Mouse (Mus musculus) skeletal muscle tissue, adult 2 months (tissue): ENCODE measurements at regions not wholly inside any gene's neighbourhood (a gene's known extent, or its start where the extent isn't known, plus 50 kb on each side); places are given as distances from the start of the nearest gene placed in this dataset.

Source experiments
- DNase-seq: peaks from one replicate; pipeline ENCODE4 v3.0.0-alpha.2; 2012; ENCODE audit warnings: low read depth, low spot score

DNA sequence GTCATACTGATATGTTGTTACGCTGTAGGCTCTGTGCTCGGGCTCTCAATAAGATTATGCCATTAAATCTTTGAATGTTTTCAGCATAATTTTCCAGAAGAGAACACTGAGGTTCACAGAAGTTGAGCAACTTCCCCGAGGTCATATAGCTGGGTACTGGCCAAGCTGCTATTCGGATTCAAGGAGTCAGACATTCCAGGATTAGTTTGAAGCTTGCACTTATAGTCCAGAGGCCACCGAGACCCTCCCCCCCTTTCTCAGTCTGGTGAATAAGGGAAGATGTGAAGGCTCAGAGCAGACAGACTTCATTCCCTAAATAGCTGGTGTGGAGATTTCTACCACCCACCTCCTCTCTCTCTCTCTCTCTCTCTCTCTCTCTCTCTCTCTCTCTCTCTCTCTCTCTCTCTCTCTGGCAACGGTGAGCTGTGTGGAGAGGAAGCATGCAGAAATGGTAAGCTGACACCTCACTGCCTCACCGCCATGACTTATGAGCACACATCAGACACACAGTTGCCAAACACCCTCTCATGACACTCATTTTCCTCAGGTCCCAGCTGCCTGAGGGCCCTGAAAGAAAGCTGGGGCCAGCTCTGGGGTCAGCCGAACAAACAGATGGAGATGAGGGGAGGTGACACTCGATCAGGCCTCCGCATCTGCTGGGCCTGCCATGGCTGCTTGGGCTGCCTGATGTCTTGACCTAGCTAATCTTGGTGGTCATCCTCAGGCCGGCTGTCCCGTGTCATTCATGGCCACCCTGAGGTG, 107.0 kb upstream of the Pdzrn3 start:
- DNase-seq: no peak

DNA sequence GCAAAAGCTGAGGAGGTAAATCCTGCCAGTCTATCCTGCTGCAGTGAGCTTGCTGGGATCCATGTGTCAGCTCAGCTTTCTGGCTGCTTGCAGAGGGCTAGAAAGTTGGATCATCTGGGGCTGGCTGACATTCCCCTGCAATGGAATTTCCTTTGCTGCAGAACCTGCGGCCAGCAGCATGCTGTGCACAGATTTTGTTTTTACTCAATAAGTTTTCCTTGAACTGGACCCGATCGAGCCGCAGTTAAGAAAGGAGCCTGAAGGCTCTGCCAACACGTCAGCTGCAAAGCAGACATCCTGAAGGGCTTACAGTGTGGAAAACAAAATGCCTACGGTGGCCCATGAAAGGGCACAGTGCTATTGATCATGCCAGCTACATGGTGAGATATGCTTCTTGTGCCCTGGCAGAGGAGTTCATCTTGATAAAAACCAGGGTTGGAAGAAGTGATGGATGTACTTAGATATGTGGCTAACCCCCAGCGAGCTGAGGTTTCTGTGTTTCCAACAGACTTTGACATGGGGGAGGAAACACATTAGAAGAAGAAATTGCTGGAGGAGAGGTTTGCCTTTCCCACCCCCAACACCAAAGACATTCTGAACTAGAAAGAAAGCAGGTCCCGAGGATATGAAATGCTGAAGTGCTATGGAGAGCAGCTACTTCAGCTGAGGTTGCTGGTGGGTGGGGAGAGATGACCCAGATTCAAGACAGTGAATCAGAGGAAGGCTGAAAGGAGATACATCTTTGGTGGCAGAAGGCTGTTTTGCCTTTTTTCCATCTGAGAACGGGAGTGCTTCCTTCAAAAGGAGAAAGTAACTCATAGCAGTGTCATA, 105.2 kb upstream of the Pdzrn3 start:
- peak; percentile 48 for DNase-seq

DNA sequence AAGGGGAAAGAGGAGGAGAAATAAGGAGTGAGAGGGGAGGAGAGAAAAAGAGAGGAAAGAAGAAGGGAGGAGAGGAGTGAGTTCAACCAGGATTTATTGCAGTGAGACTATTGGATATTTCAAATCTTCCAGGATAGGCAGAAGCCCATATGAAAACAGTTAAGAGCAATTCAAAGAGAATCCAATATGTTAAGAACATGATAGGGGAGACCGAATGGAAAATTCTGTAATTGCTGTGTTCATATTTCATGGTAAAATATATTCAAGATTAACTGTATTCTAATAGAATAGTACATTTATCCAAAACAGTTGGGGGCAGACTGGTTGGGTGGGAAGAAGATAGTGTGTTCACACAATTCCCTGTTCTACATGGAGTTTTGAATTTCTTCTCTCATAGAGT, 96.3 kb upstream of the Pdzrn3 start:
- no peak for DNase-seq

GRCm38 (mm10) chr6:101473257-101473925, 95.7 kb upstream of the Pdzrn3 start:
- DNase-seq: peak; percentile 60

DNA sequence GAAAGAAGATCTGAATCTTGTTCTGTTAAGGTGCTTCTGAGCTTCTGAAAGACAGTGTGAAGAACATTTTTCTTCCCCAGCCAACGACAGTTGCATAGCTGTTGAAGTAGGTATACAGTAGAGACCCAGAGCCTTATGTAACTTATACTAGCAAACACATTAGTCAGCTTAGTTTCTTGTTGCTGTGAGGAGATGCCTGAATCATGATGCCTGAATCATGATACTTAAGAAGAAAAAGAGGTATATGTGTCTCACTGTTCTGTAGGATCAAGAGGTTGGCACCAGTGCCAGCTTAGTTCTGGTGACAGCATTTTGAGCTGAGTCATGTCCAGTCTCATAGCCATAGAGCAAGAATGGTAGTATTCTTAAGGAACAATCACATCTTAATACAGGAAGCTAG, 87.2 kb upstream of the Pdzrn3 start:
- DNase-seq: no peak

- DNase-seq: no peak
Observed at GRCm38 (mm10) chr6:101463812-101464320, 86.2 kb upstream of the Pdzrn3 start.

DNA sequence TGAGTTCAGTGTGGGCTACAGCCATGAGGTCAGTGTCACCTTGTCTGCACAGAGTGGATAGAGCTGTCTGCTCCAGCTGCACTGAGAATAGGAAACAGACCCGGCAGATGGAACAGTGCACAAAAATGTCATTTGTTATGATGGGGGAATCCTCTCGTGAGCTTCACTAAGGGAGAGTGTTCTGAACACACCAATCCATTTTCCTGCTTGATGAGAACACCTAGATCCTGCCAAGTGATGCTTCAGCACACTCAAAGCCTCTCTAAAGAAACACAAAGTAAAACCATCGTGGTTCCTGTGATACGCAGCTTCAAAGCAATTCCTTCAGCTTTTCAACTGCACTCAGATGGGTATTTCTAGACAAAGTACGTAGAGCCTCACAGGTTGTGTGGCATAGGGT, 69.0 kb upstream of the Pdzrn3 start:
- DNase-seq: no peak

DNA sequence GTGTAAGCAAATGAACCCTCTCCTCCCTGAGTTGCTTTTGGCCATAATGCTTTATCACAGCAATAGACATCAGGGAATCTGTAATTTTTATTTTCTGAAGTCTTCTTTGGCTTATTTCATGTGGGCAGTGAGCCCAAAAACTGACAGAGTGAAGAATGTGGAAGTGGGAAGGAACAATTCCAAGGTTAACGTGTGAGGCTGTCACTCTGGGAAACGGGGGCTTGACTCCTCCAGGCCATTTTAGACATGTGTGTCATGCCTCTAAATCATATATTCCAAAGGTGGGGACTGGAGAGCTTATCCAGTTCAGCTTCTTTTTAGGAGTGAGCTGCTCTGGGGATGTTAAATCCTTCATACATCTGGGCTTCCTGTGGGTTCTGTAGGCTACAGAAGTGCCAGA, 68.6 kb upstream of the Pdzrn3 start:
- no peak for DNase-seq

DNA sequence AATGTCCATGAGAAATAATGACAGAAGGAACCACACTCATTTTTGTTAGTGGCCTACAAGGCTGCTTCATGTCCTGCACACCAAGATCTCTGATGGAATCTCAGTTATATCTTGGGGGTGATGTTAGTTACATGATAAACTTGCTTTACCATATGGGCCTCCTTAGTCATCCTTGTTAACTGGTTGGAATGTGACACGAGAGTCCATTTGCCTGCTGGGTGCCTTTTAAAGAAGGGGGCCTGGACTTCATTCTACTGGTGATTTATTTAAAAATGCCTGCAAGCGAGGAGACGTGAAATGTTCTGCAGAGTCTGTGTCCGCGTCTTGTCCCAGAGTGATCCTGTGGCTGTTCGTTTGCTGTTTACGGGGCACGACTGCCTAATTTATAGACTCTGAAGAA, 55.1 kb upstream of the Pdzrn3 start:
- DNase-seq: no peak

GRCm38 (mm10) chr6:101429634-101430033, 51.9 kb upstream of the Pdzrn3 start:
- no peak for DNase-seq
